ENCODE assay signal across 14 mouse cellular contexts in the genomic region with DNA sequence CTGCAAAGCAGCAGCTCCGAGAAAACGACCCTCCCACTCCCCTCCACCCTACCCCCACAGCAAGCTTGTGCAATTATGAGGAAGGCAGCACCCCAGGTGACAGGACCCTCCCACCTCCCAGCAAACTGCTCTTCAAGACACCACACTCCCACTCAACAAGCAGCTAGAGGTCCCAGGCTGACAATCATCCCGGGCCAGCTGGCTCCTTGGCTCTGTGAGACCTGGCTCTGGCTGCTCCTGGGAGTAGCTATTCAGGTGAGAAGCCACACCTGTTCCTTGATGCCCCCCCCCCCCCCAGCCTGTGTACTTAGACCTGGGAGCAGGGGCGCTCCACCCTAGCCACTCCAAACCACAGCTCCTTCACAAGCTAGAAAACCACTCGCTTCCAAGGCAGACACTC. TPM values are rescaled to one million over a fixed set of nuclear protein-coding genes. Genes with fewer than 3 reads are reported as not detected.
A peak's percentile ranks its signal among the peaks of the same experiment; 100 is the strongest.
DNase-seq lines count a peak whose midpoint lies in the region; ATAC-seq and TF ChIP-seq lines count a peak whose summit lies in the region.
"Had no signal": no experiment of that assay in that cellular context is flagged by ENCODE, and none has a peak within 500 bp of the region (broad histone marks: within the 10 kb centered on the region; RNA-seq: fewer than 3 reads in every experiment).

No protein-coding gene starts in this region.

- 34% methylated on average over 5 of the region's 5 CpGs for WGBS in heart, embryonic 14.5 days
- WGBS in lung, embryonic 15.5 days = 22% methylated on average over 5 of the region's 5 CpGs
- 41% methylated on average over 5 of the region's 5 CpGs for WGBS in embryonic facial prominence, embryonic 14.5 days
- 31% methylated on average over 5 of the region's 5 CpGs for WGBS in olfactory bulb, adult 2 months

- no peaks in the 10 kb centered on the region for H3K27me3 ChIP-seq in heart, embryonic 14.5 days (ENCODE audit: control insufficient read depth, insufficient read depth, low read length)
- no peaks in the 10 kb centered on the region for H3K27me3 ChIP-seq in lung, embryonic 15.5 days
- H3K27me3 ChIP-seq in embryonic facial prominence, embryonic 14.5 days (replicated peaks; ENCODE audit: control insufficient read depth, insufficient read depth, low read length) = no peaks in the 10 kb centered on the region

- peaks cover 58 to 81% of the 10 kb centered on the region in 2 experiments for H3K4me1 ChIP-seq in heart, embryonic 14.5 days (ENCODE audit: control insufficient read depth in 2 of 2, insufficient read depth in 2 of 2, low read length in 2 of 2)
- peaks cover 43% of the 10 kb centered on the region for H3K4me1 ChIP-seq in lung, embryonic 15.5 days
- peaks cover 6% of the 10 kb centered on the region; the same call in 1 of the 2 replicates for H3K4me1 ChIP-seq in embryonic facial prominence, embryonic 14.5 days (ENCODE audit: control insufficient read depth, insufficient read depth, low read length)
- H3K4me1 ChIP-seq in olfactory bulb, adult 2 months (ENCODE audit: control insufficient read depth, insufficient read depth, low read length) = peaks cover 65% of the 10 kb centered on the region

- TF ChIP-seq CTCF in olfactory bulb, adult 2 months (IDR thresholded peaks at IDR 0.05; ENCODE audit: insufficient read depth, low read depth, low read length) = no peak

- DNase-seq in heart, postnatal 25 days (ENCODE audit: low spot score) = no peak
- no peak for DNase-seq in lung, postnatal 36 days
- peak; percentile 39 for DNase-seq in embryonic facial prominence, embryonic 14.5 days (ENCODE audit: low spot score)
- DNase-seq in cerebellum, adult 18-20 months = no peak
- no peak for DNase-seq in adipocyte (ENCODE audit: low spot score)
- DNase-seq: adrenal gland, adult 2 months; right cerebral cortex, postnatal 14 days had no signal

- intact Hi-C loops in heart, postnatal 25 days (cut with DNase I) = no loop called here

- no peaks in the 10 kb centered on the region for H3K9me3 ChIP-seq in heart, embryonic 14.5 days (ENCODE audit: control insufficient read depth, low read length)
- H3K9me3 ChIP-seq in lung, embryonic 15.5 days = no peaks in the 10 kb centered on the region
- no peaks in the 10 kb centered on the region for H3K9me3 ChIP-seq in embryonic facial prominence, embryonic 14.5 days (ENCODE audit: control insufficient read depth, low read length)

- H3K27ac ChIP-seq in heart, embryonic 14.5 days (replicated peaks in 1 of 2; ENCODE audit: control insufficient read depth in 1 of 2, insufficient read depth in 1 of 2, low read depth in 2 of 2, low read length in 2 of 2) = peak overlapping the region; percentile 38 to 95
- H3K27ac ChIP-seq in lung, embryonic 15.5 days = peak overlapping the region; percentile 64
- H3K27ac ChIP-seq in embryonic facial prominence, embryonic 14.5 days (replicated peaks; ENCODE audit: low read depth, low read length) = no peak overlapping the region
- peak overlapping the region; percentile 62; the same call in 1 of the 2 replicates for H3K27ac ChIP-seq in olfactory bulb, adult 2 months (ENCODE audit: insufficient read depth, low read depth, low read length)

- H3K4me3 ChIP-seq in heart, embryonic 14.5 days (ENCODE audit: control insufficient read depth in 1 of 2, insufficient read depth in 1 of 2, low read depth in 1 of 2, low read length in 2 of 2) = no peak overlapping the region
- H3K4me3 ChIP-seq in lung, embryonic 15.5 days = no peak overlapping the region
- no peak overlapping the region for H3K4me3 ChIP-seq in embryonic facial prominence, embryonic 14.5 days (ENCODE audit: low read depth, low read length)
- no peak overlapping the region for H3K4me3 ChIP-seq in olfactory bulb, adult 2 months (ENCODE audit: insufficient read depth, low read depth, low read length)

- no peak for ATAC-seq in heart, embryonic 14.5 days (ENCODE audit: insufficient number of reproducible peaks, insufficient read depth, low FRiP score, low read depth)
- ATAC-seq in lung, embryonic 15.5 days (ENCODE audit: borderline replicate concordance, extremely low read depth, low FRiP score, low TSS enrichment) = peak; percentile 55
- peak; percentile 34; the same call in 1 of the 2 replicates for ATAC-seq in embryonic facial prominence, embryonic 14.5 days (ENCODE audit: low read depth)
- ATAC-seq: hindbrain, embryonic 16.5 days had no signal

- TF ChIP-seq POLR2A in olfactory bulb, adult 2 months (IDR thresholded peaks at IDR 0.05; ENCODE audit: insufficient read depth, low read depth, low read length) = no peak

- H3K4me2 ChIP-seq in heart, embryonic 14.5 days (ENCODE audit: low read length) = no peak overlapping the region
- H3K4me2 ChIP-seq in lung, embryonic 15.5 days = no peak overlapping the region
- no peak overlapping the region for H3K4me2 ChIP-seq in embryonic facial prominence, embryonic 14.5 days (ENCODE audit: low read depth, low read length)

- H3K9ac ChIP-seq in heart, embryonic 14.5 days (ENCODE audit: low read length) = peak overlapping the region; percentile 44; the same call in 1 of the 2 replicates
- no peak overlapping the region for H3K9ac ChIP-seq in lung, embryonic 15.5 days
- no peak overlapping the region for H3K9ac ChIP-seq in embryonic facial prominence, embryonic 14.5 days (ENCODE audit: low read depth, low read length)

- H3K36me3 ChIP-seq in heart, embryonic 14.5 days (ENCODE audit: control insufficient read depth, insufficient read depth, low read length) = no peaks in the 10 kb centered on the region
- no peaks in the 10 kb centered on the region for H3K36me3 ChIP-seq in lung, embryonic 15.5 days
- H3K36me3 ChIP-seq in embryonic facial prominence, embryonic 14.5 days (ENCODE audit: control insufficient read depth, insufficient read depth, low read length) = no peaks in the 10 kb centered on the region

RNA-seq across cellular contexts. Expression of gene Crybb3, which starts 31.7 kb away (rescaled TPM):
- polyA plus RNA-seq in heart, embryonic 14.5 days (2014; fragmentation: Nextera tagmentation; extraction: Ambion mirVana) = 0.91 and 1.1 TPM in 2 replicates
- 1 to 10 TPM; 1.3 to 2.0 TPM for total RNA-seq in heart, postnatal 25 days (2021)
- polyA plus RNA-seq in lung, embryonic 15.5 days (2015; fragmentation: Nextera tagmentation; extraction: Ambion mirVana) = 0.42 and 0.57 TPM in 2 replicates
- 2.1 and 2.3 TPM in 2 replicates for polyA plus RNA-seq in embryonic facial prominence, embryonic 14.5 days (2014; fragmentation: Nextera tagmentation; extraction: Ambion mirVana)
- not detected in 2 replicates for polyA plus RNA-seq in olfactory bulb, adult 2 months (2012; ENCODE audit: insufficient read depth, insufficient read length, low replicate concordance, missing spikeins)
- total RNA-seq: neutrophil, adult 5-6 weeks had no signal

RNA-seq across cellular contexts. Expression of gene Crybb2, which starts 43.2 kb away (rescaled TPM):
- polyA plus RNA-seq in heart, embryonic 14.5 days (2014; fragmentation: Nextera tagmentation; extraction: Ambion mirVana) = not detected in 2 replicates
- total RNA-seq in heart, postnatal 25 days (2021) = not detected
- polyA plus RNA-seq in lung, embryonic 15.5 days (2015; fragmentation: Nextera tagmentation; extraction: Ambion mirVana) = not detected in 2 replicates
- polyA plus RNA-seq in embryonic facial prominence, embryonic 14.5 days (2014; fragmentation: Nextera tagmentation; extraction: Ambion mirVana) = not detected in 2 replicates
- not detected in 2 replicates for polyA plus RNA-seq in olfactory bulb, adult 2 months (2012; ENCODE audit: insufficient read depth, insufficient read length, low replicate concordance, missing spikeins)
- total RNA-seq: adrenal gland, adult 2 months; gastrocnemius, adult 8-10 months; left cerebral cortex, postnatal 25 days; neutrophil, adult 5-6 weeks had no signal
- polyA plus RNA-seq: adrenal gland, adult 2 months; hindbrain, embryonic 16.5 days had no signal
